In the genomic region with DNA sequence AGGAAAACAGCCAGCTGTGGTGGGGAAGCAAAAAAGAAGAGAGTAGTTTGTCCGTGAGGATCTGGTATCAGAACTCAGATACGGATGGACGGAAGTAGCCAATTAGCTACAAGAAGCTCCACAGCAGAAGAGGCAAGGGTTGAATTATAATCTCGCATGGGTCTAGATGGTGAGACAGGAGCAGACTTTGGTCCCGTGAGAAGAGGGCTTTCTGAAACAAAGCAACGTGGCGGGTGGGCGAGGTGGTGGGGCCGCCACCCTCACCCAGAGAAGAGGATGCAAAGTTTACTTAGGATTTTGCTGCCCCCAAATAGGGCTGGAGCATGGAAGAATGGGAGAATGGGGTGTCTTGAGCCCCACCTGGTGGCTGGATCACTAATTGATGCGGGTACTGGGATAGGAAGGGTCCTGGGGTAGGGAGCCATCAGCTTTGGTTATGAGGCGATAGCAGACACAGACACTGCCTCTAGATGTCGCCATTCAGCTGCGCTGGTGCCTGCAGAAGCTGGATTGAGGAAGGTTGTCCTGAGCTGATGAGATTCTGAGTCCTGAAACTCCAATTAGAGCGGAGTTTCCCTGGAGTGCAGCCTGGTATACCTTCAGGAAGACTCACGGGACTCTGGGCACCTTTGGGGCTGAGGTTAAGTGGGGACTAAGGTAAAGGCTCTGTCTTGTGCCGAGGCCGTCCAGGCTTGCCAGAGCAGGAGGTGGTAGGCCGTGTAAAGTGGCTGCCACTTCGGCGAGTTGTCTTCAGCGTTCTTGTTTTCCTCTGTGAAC, we compare ENCODE assay signal across 8 mouse cellular contexts. TPM values are rescaled to one million over a fixed set of nuclear protein-coding genes. Genes with fewer than 3 reads are reported as not detected.
DNase-seq lines count a peak whose midpoint lies in the region; ATAC-seq and TF ChIP-seq lines count a peak whose summit lies in the region.

No protein-coding gene starts in this region.

- peak overlapping the region; percentile 73 for H3K9ac ChIP-seq in heart, embryonic 13.5 days
- H3K9ac ChIP-seq in kidney, postnatal 0 days (ENCODE audit: low read depth, low read length) = 0 out of 2 replicates have a peak overlapping the region, but pooled peaks have one; percentile 5
- H3K9ac ChIP-seq in liver, adult 2 months (ENCODE audit: low read depth, low read length) = 0 out of 2 replicates have a peak overlapping the region, but pooled peaks have one; percentile 12

- peak overlapping the region; percentile 70 for H3K4me2 ChIP-seq in heart, embryonic 13.5 days
- peak overlapping the region; percentile 52 for H3K4me2 ChIP-seq in kidney, postnatal 0 days (ENCODE audit: low read length)
- H3K4me2 ChIP-seq in myocyte (ENCODE audit: low read depth) = peak overlapping the region; percentile 73

- H3K27me3 ChIP-seq in heart, embryonic 13.5 days (replicated peaks) = no peaks in the 10 kb centered on the region
- no peaks in the 10 kb centered on the region for H3K27me3 ChIP-seq in kidney, postnatal 0 days (ENCODE audit: insufficient read depth, low read length)
- H3K27me3 ChIP-seq in liver, adult 2 months (ENCODE audit: control insufficient read depth, insufficient read depth, low read length) = no peaks in the 10 kb centered on the region
- H3K27me3 ChIP-seq in myocyte (ENCODE audit: control insufficient read depth, insufficient read depth, insufficient read length) = no peaks in the 10 kb centered on the region

- WGBS in heart, embryonic 13.5 days = 12% methylated on average over 21 of the region's 21 CpGs
- WGBS in kidney, postnatal 0 days = 14% methylated on average over 21 of the region's 21 CpGs
- WGBS in liver, adult 2 months = 31% methylated on average over 21 of the region's 21 CpGs

- peak; percentile 88 for ATAC-seq in erythroid progenitor cell, adult 5-6 weeks (replicated peaks; ENCODE audit: low FRiP score, poor library complexity, severe bottlenecking)
- ATAC-seq in heart, embryonic 13.5 days (ENCODE audit: extremely low read depth, insufficient number of reproducible peaks, low FRiP score, low TSS enrichment) = peak; percentile 70; the same call in 1 of the 2 replicates
- ATAC-seq in kidney, postnatal 0 days (replicated peaks; ENCODE audit: low FRiP score, low read depth) = peak; percentile 78

- no peaks in the 10 kb centered on the region for H3K9me3 ChIP-seq in heart, embryonic 13.5 days
- H3K9me3 ChIP-seq in kidney, postnatal 0 days (replicated peaks; ENCODE audit: low read length) = no peaks in the 10 kb centered on the region

- peak; percentile 94 for TF ChIP-seq CTCF in brain, embryonic 14.5 days (IDR thresholded peaks at IDR 0.05; ENCODE audit: borderline replicate concordance, extremely low read depth, insufficient read depth, insufficient read length)
- peak; percentile 99 for TF ChIP-seq CTCF in kidney, postnatal 0 days (IDR thresholded peaks at IDR 0.05; ENCODE audit: low read depth)
- TF ChIP-seq CTCF in liver, adult 2 months (IDR thresholded peaks at IDR 0.05; ENCODE audit: low read depth, low read length) = peak; percentile 99

- peaks cover 60% of the 10 kb centered on the region for H3K4me1 ChIP-seq in heart, embryonic 13.5 days
- 0 out of 2 replicates have a peak, but pooled peaks cover 14% of the 10 kb centered on the region for H3K4me1 ChIP-seq in kidney, postnatal 0 days (replicated peaks; ENCODE audit: insufficient read depth, low read length)
- H3K4me1 ChIP-seq in liver, adult 2 months (ENCODE audit: control insufficient read depth, insufficient read depth, low read length) = peaks cover 13% of the 10 kb centered on the region

- H3K79me2 ChIP-seq in liver, adult 2 months (ENCODE audit: control insufficient read depth, insufficient read depth, low read length) = no peaks in the 10 kb centered on the region
- H3K79me2 ChIP-seq in myocyte (ENCODE audit: control insufficient read depth, insufficient read depth) = no peaks in the 10 kb centered on the region

- no peak overlapping the region for H3ac ChIP-seq in myocyte (ENCODE audit: control insufficient read depth, insufficient read length)

- peak overlapping the region; percentile 43 for H3K4me3 ChIP-seq in heart, embryonic 13.5 days
- H3K4me3 ChIP-seq in kidney, postnatal 0 days (replicated peaks; ENCODE audit: low read depth, low read length) = no peak overlapping the region
- peak overlapping the region; percentile 7; the same call in 1 of the 2 replicates for H3K4me3 ChIP-seq in liver, adult 2 months (ENCODE audit: insufficient read depth, low read depth, low read length)
- H3K4me3 ChIP-seq in myocyte = no peak overlapping the region

- no peak for TF ChIP-seq POLR2A in brain, embryonic 14.5 days (IDR thresholded peaks at IDR 0.05; ENCODE audit: borderline replicate concordance, extremely low read depth, insufficient read depth, insufficient read length, poor library complexity, severe bottlenecking)
- no peak for TF ChIP-seq POLR2A in liver, adult 2 months (IDR thresholded peaks at IDR 0.05; ENCODE audit: extremely low read depth, insufficient read depth, low read length)
- TF ChIP-seq POLR2A in myocyte (IDR thresholded peaks at IDR 0.05; ENCODE audit: insufficient read length, low read depth) = no peak

- DNase-seq in CD4-positive, CD25-positive, alpha-beta regulatory T cell, adult 2 months (ENCODE audit: low read depth, low spot score) = peak; percentile 89
- DNase-seq in brain, embryonic 14.5 days (ENCODE audit: low read depth) = peak; percentile 96
- DNase-seq in kidney, postnatal 0 days (ENCODE audit: low spot score) = peak; percentile 98
- DNase-seq in liver, adult 2 months (ENCODE audit: extremely low read depth, low read depth, low spot score) = peak; percentile 73
- DNase-seq in spleen, postnatal 4 days (ENCODE audit: low spot score in 2 of 2) = peak; percentile 70 to 78

- peaks cover 2% of the 10 kb centered on the region; the same call in 1 of the 2 replicates for H3K36me3 ChIP-seq in heart, embryonic 13.5 days
- no peaks in the 10 kb centered on the region for H3K36me3 ChIP-seq in kidney, postnatal 0 days (ENCODE audit: insufficient read depth, low read length)
- H3K36me3 ChIP-seq in liver, adult 2 months (ENCODE audit: control insufficient read depth, insufficient read depth, low read length) = no peaks in the 10 kb centered on the region
- no peaks in the 10 kb centered on the region for H3K36me3 ChIP-seq in myocyte (ENCODE audit: control insufficient read depth, insufficient read depth)

- H3K27ac ChIP-seq in heart, embryonic 13.5 days (replicated peaks) = peak overlapping the region; percentile 90
- no peak overlapping the region for H3K27ac ChIP-seq in kidney, postnatal 0 days
- no peak overlapping the region for H3K27ac ChIP-seq in liver, adult 2 months (replicated peaks; ENCODE audit: insufficient read depth, low read depth, low read length)

TF ChIP-seq in myocyte, 11 proteins besides CTCF, POLR2A, EP300 and RAD21 (continues in another document):
- TF ChIP-seq MYOD1 (IDR thresholded peaks at IDR 0.05; ENCODE audit: control insufficient read depth in 1 of 3, insufficient read length in 2 of 3, low read depth in 2 of 3) = no peak
- no peak for TF ChIP-seq USF1 (IDR thresholded peaks at IDR 0.05; ENCODE audit: low read depth)
- no peak for TF ChIP-seq SRF (IDR thresholded peaks at IDR 0.05; ENCODE audit: control insufficient read depth, insufficient read length, low read depth)
- TF ChIP-seq CEBPB (IDR thresholded peaks at IDR 0.05; ENCODE audit: insufficient read depth, poor library complexity, severe bottlenecking) = no peak
- TF ChIP-seq MAX (IDR thresholded peaks at IDR 0.05; ENCODE audit: low read depth) = no peak
- no peak for TF ChIP-seq POLR2AphosphoS2 (IDR thresholded peaks at IDR 0.05; ENCODE audit: insufficient read length, low read depth)

RNA-seq across cellular contexts. Expression of gene Pdp2, which starts 11.4 kb away (rescaled TPM):
- polyA plus RNA-seq in brain, embryonic 14.5 days (2012; rRNA removed) = 6.8 and 9.7 TPM in 2 replicates
- 0.36 and 2.1 TPM in 2 replicates for total RNA-seq in erythroid progenitor cell, adult 5-6 weeks (2015; ENCODE audit: low replicate concordance)
- 1.2 and 1.7 TPM in 2 replicates for total RNA-seq in erythroid progenitor cell, adult 5-6 weeks (2017; ENCODE audit: low replicate concordance)
- 7.1 and 7.3 TPM in 2 replicates for polyA plus RNA-seq in heart, embryonic 13.5 days (2015; fragmentation: Nextera tagmentation; extraction: Ambion mirVana)
- 12.6 and 14.5 TPM in 2 replicates for polyA plus RNA-seq in kidney, postnatal 0 days (2015; fragmentation: Nextera tagmentation; extraction: Ambion mirVana)
- 16.4 and 20.0 TPM in 2 replicates for total RNA-seq in liver, adult 2 months (2014; rRNA removed)
- 9.6 and 11.9 TPM in 2 replicates for polyA plus RNA-seq in liver, adult 2 months (2012; rRNA removed)
- 2.3 TPM for polyA plus RNA-seq in myocyte (2012; fragmentation: generic; extraction: Trizol)

RNA-seq across cellular contexts. Expression of gene Cdh16, which starts 21.5 kb away (rescaled TPM):
- polyA plus RNA-seq in brain, embryonic 14.5 days (2012; rRNA removed) = not detected in 2 replicates
- not detected in 2 replicates for total RNA-seq in erythroid progenitor cell, adult 5-6 weeks (2015; ENCODE audit: low replicate concordance)
- total RNA-seq in erythroid progenitor cell, adult 5-6 weeks (2017; ENCODE audit: low replicate concordance) = not detected in 2 replicates
- polyA plus RNA-seq in heart, embryonic 13.5 days (2015; fragmentation: Nextera tagmentation; extraction: Ambion mirVana) = 18.2 and 18.4 TPM in 2 replicates
- polyA plus RNA-seq in kidney, postnatal 0 days (2015; fragmentation: Nextera tagmentation; extraction: Ambion mirVana) = 439 and 476 TPM in 2 replicates
- total RNA-seq in liver, adult 2 months (2014; rRNA removed) = 0.07 TPM in 1 of 2 replicates, not detected in the other
- not detected in 2 replicates for polyA plus RNA-seq in liver, adult 2 months (2012; rRNA removed)
- polyA plus RNA-seq in myocyte (2012; fragmentation: generic; extraction: Trizol) = 0.29 TPM

RNA-seq across cellular contexts. Expression of gene Rrad, which starts 28.5 kb away (rescaled TPM):
- polyA plus RNA-seq in brain, embryonic 14.5 days (2012; rRNA removed) = 3.0 and 3.4 TPM in 2 replicates
- total RNA-seq in erythroid progenitor cell, adult 5-6 weeks (2015; ENCODE audit: low replicate concordance) = 2.2 TPM in 1 of 2 replicates, not detected in the other
- total RNA-seq in erythroid progenitor cell, adult 5-6 weeks (2017; ENCODE audit: low replicate concordance) = not detected in 2 replicates
- 285 and 323 TPM in 2 replicates for polyA plus RNA-seq in heart, embryonic 13.5 days (2015; fragmentation: Nextera tagmentation; extraction: Ambion mirVana)
- polyA plus RNA-seq in kidney, postnatal 0 days (2015; fragmentation: Nextera tagmentation; extraction: Ambion mirVana) = 13.5 and 15.7 TPM in 2 replicates
- total RNA-seq in liver, adult 2 months (2014; rRNA removed) = 0.34 and 0.46 TPM in 2 replicates
- polyA plus RNA-seq in liver, adult 2 months (2012; rRNA removed) = 0.23 and 0.50 TPM in 2 replicates
- polyA plus RNA-seq in myocyte (2012; fragmentation: generic; extraction: Trizol) = 17.9 TPM

RNA-seq across cellular contexts. Expression of gene Ciao2b, which starts 39.1 kb away (rescaled TPM):
- 83.3 and 119 TPM in 2 replicates for polyA plus RNA-seq in brain, embryonic 14.5 days (2012; rRNA removed)
- total RNA-seq in erythroid progenitor cell, adult 5-6 weeks (2015; ENCODE audit: low replicate concordance) = 9.7 and 18.9 TPM in 2 replicates
- total RNA-seq in erythroid progenitor cell, adult 5-6 weeks (2017; ENCODE audit: low replicate concordance) = 8.1 and 10.8 TPM in 2 replicates
- polyA plus RNA-seq in heart, embryonic 13.5 days (2015; fragmentation: Nextera tagmentation; extraction: Ambion mirVana) = 186 and 228 TPM in 2 replicates
- polyA plus RNA-seq in kidney, postnatal 0 days (2015; fragmentation: Nextera tagmentation; extraction: Ambion mirVana) = 92.7 and 93.0 TPM in 2 replicates
- total RNA-seq in liver, adult 2 months (2014; rRNA removed) = 18.7 and 18.9 TPM in 2 replicates
- 20.4 and 24.2 TPM in 2 replicates for polyA plus RNA-seq in liver, adult 2 months (2012; rRNA removed)
- polyA plus RNA-seq in myocyte (2012; fragmentation: generic; extraction: Trizol) = 217 TPM

Comparison
In these comparisons a context has a peak if more than half of its experiments do, and no peak if none do; other contexts are left out.
1. H3K4me3 ChIP-seq: peak in heart, embryonic 13.5 days (single experiment) and liver, adult 2 months (single experiment); none in kidney, postnatal 0 days (single experiment) and myocyte (single experiment).
2. H3K9ac ChIP-seq: peak in every context shown above with its lines; median percentile 73 in heart, embryonic 13.5 days; 12 in liver, adult 2 months; 5 in kidney, postnatal 0 days.
3. RNA of gene Cdh16, which starts 21.5 kb away (polyA plus RNA-seq): 439 to 476 TPM in kidney, postnatal 0 days; 18.2 to 18.4 TPM in heart, embryonic 13.5 days, 0.29 TPM in myocyte (single experiment), not detected in liver, adult 2 months and not detected in brain, embryonic 14.5 days; every median in the first group is over 10 times any median in the second.
4. RNA of gene Rrad, which starts 28.5 kb away (polyA plus RNA-seq): 285 to 323 TPM in heart, embryonic 13.5 days; 17.9 TPM in myocyte (single experiment), 13.5 to 15.7 TPM in kidney, postnatal 0 days, 3.0 to 3.4 TPM in brain, embryonic 14.5 days and 0.23 to 0.50 TPM in liver, adult 2 months; every median in the first group is over 10 times any median in the second.
5. Peak in every context shown above with its lines, with median percentiles within 50 percentile points of each other: DNase-seq, CTCF ChIP-seq, ATAC-seq and H3K4me2 ChIP-seq.